Mouse (Mus musculus) embryo, embryonic 9.5 days (tissue): ENCODE data around the gene Nudt13.

Experiments
- DNase-seq: peaks from one replicate; pipeline ENCODE4 v3.0.0-alpha.2; 2017; ENCODE audit errors: extremely low spot score

Gene Nudt13

DNA sequence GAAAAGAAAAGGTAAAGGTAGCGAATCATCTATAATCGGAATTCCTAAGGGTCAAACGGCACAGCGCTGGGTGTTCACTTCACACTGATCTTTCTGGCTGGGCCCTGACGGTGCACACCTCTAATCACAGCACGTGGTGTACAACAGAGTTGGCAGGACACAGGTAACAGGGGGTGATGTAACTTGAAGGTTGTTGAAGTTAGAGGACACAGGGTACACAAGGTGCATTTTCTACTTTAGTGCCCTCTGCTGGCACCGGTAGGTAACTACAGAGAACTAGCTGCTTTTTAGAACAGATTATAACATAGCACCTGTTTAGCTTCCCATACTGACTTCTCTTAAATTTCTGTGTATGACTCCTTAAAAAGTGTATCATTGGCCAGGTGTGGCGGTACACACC is 45.7 kb downstream of the Nudt13 start:
- DNase-seq, result no peak

DNA sequence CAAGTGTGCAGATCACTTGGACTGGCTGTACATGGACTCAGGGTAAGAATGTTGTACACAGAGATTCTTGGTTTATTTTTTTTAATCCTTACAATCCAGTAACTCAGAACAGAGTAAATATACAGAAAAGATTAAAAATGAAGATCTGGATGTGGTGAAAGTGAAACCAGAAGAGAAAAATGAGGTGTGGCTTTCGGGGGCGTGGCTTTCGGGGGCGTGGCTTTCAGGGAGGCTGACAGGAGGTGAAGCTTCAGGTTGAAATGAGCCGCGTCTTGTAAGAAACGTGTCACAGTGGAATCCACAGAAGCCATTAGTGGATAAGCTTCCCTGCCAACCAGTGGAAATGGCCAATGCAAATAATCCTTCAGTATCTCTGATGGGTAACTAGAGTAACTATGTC is 46.4 kb downstream of the Nudt13 start:
- no peak for DNase-seq

DNA sequence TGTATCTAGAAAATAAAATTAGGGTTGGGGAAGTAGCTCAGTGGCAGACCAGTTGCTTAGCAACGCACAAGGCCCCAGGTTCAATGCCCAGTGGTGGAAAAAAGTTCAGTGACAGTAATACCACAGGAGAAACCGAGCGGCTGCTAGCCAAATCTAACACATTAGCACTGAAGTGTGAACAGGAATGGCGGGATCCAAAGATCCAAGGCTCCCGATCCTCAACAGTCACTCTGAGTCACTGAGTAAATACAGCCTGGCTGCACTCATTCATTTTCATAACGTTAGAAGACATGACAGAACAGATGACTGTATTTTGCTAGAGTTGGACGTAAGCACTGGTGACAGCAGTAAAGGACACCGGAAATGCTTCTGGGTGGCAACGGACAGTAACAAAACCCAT is 51.4 kb downstream of the Nudt13 start:
- no peak for DNase-seq

DNA sequence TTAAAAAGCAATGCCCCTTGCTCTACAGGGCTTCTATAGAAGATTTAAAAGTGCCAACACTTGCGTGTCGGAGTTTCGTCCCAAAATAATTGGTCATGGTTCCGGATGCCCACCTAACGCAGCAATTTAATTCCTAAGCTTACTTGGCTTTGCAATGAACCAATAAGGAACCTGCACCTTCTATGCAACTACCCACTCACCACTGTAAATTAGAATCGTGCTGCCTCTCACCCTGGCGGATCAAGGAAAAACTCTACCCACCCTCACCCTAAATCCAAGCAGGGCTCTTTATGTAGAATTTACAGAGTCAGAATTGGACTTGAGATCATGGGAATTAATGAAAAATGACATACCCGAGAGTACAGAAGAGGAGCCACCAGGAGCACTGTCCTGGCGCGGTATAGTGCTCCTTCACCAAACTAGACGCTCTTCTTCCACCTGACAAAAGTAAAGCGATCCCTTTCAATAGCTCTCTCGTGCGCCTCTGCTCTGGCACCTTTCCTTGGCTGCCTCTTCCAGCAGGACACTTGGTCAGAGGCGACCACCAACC is 53.0 kb downstream of the Nudt13 start:
- DNase-seq, result no peak

DNA sequence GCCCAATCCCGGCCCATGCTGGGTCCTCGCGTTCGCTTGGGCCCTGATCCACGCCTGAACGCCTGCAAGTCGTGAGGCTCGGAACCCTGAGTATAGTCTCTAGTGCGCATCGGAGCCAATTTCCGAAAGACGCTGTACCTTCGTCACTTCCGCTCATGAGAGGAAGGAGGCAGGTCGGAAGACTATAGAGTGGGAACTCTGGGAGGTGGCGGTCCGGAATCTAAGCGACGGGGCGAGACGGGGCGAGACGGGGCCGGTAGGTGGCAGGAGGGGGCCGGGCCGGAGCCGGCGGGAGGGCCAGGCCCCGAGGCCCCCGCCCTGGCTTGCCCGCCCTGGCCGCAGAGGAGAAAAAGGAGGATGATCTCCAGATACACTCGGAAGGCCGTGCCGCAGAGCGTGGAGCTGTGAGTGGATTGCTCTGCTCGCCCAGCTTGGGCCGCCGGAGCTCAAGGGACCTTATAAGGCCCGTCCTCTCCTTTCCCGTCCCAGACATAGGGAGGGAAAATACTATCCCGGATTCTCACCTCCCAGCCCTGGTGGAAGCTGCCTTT is 53.6 kb downstream of the Nudt13 start, which contains the start of the genes Ecd and Fam149b:
Ecd (minus strand) TSS at position 131 of the 551 bp plus-strand sequence.
Fam149b (plus strand) TSS at position 172 of the 551 bp plus-strand sequence.
- peak; percentile 96 for DNase-seq

DNA sequence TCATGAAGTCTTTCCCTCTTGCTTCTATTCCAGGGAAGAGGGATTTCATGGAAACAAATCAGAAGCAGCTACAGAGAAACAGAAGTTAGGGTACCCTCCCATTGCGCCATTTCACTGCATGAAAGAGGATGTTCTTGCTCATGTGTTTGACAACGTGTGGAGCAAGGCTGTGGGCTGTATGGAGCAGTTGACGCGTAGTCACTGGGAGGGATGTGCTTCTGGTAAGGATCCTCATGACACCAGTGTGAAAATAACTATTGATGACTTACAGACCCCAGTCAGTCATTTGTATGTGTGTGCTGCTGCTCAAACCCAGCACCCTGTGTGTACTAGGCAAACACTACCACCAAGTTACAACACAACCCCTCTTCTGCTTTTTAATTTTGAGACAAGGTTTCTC is 68.7 kb downstream of the Nudt13 start:
- no peak for DNase-seq
